Mouse (Mus musculus) neural tube, embryonic 13.5 days (tissue): Measurements from ENCODE around the gene Rapgef4. TPM values are rescaled to one million over a fixed set of nuclear protein-coding genes. Genes with fewer than 3 reads are reported as not detected.
"Not testable (repeated sequence)": the region's sequence is repeated elsewhere in the genome, so short reads cannot be mapped to it uniquely, and the experiment has no call there.

Experiments
- ATAC-seq: fragments of 200-750 bp; cut with Nextera tagmentation; 2 replicates; pipeline ENCODE4 v1.8.0; 2017; ENCODE audit warnings: low read depth, mild to moderate bottlenecking, moderate TSS enrichment, moderate library complexity
- H3K27ac ChIP-seq: fragments of 300-500 bp; sonication (generic); replicated peaks from 2 replicates; pipeline ENCODE4 v1.5.1; 2015; ENCODE audit warnings: moderate library complexity, mild to moderate bottlenecking, inconsistent platforms
- H3K27me3 ChIP-seq: fragments of 300-500 bp; sonication (generic); 2 replicates; pipeline ENCODE4 v1.6.1; 2015; ENCODE audit warnings: mild to moderate bottlenecking, inconsistent platforms
- H3K36me3 ChIP-seq: fragments of 300-500 bp; sonication (generic); 2 replicates; pipeline ENCODE4 v1.6.1; 2015; ENCODE audit warnings: mild to moderate bottlenecking, inconsistent platforms
- H3K4me1 ChIP-seq: fragments of 300-500 bp; sonication (generic); replicated peaks from 2 replicates; pipeline ENCODE4 v1.6.1; 2015; ENCODE audit warnings: inconsistent platforms
- H3K4me2 ChIP-seq: fragments of 300-500 bp; sonication (generic); 2 replicates; pipeline ENCODE4 v1.6.1; 2015; ENCODE audit warnings: inconsistent platforms, mild to moderate bottlenecking, moderate library complexity
- H3K4me3 ChIP-seq: fragments of 300-500 bp; sonication (generic); 2 replicates; pipeline ENCODE4 v1.5.1; 2015; ENCODE audit warnings: mild to moderate bottlenecking, inconsistent platforms
- H3K9ac ChIP-seq: fragments of 300-500 bp; sonication (generic); 2 replicates; pipeline ENCODE4 v1.6.1; 2015; ENCODE audit warnings: moderate library complexity, mild to moderate bottlenecking, inconsistent platforms
- H3K9me3 ChIP-seq: fragments of 300-500 bp; sonication (generic); 2 replicates; pipeline ENCODE4 v1.6.1; 2016; ENCODE audit warnings: inconsistent platforms
- WGBS: fragments of 180-500 bp; shearing (Covaris S2); methylation state at CpG from one replicate; pipeline ENCODE4 v1.1.7; 2015; 5-methylcytosine and 5-hydroxymethylcytosine counted together
- polyA plus RNA-seq: library from polyadenylated mRNA; unstranded; fragments of >200 nt; fragmentation: Nextera tagmentation; extraction: Ambion mirVana; gene quantifications from 2 replicates; pipeline ENCODE4 v1.2.1, GENCODE M21; 2015

Gene Rapgef4
- polyA plus RNA-seq, 1 experiment from 2014 or later: 24.7 TPM

DNA sequence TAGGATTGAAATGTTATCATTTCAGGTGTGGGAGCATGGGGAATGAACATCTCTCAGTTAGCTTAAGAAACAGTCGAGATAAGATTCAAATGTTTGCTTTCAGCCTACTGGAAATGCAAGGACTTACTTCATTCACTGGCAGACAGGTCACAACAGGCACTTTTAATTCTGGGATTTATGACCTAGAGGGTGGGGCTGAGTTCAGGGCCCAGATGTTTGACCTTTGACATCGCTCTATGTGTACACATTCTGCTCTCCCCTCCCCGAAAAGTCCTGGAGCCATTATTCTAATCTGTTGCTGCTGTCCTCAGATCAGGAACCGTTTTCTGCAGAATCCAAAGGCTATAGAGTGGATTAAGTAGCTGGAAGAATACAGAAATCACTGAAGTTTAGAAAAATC, 81.9 kb downstream of the Rapgef4 start:
- Histone ChIP-seq H3K36me3 (no peaks in the 10 kb centered on the region), H3K4me2 (no peak overlapping the region), H3K4me1 (peaks cover 9% of the 10 kb centered on the region), H3K9me3 (no peaks in the 10 kb centered on the region), H3K27me3 (no peaks in the 10 kb centered on the region), H3K9ac (no peak overlapping the region), H3K27ac (no peak overlapping the region), H3K4me3 (no peak overlapping the region)
- WGBS: 33% methylated on average over 4 of the region's 4 CpGs
- no peak for ATAC-seq

DNA sequence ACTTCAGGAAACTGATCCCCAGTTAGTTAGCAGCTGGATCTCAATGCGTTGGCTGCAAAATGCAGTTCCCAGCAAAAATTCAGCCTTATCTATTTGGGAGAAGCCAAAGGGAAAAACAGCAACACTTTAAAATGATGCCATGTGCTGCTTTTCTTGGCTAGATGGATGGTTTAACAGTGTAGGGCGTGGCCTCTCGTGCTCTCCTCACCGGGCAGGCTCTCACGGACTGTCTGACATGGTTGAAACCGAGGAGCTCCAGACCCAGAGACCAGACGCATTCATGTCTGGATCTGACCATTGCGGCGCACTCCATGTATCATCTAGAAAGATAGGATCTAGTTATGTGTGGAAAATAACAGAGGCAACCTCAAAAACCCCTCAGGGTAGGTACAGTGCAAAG, 87.5 kb downstream of the Rapgef4 start:
- H3K9ac ChIP-seq: no peak overlapping the region
- no peak overlapping the region for H3K4me2 ChIP-seq
- H3K4me3 ChIP-seq: no peak overlapping the region
- 88% methylated on average over 9 of the region's 9 CpGs for WGBS
- H3K27ac ChIP-seq: no peak overlapping the region
- H3K36me3 ChIP-seq: no peaks in the 10 kb centered on the region
- H3K27me3 ChIP-seq: no peaks in the 10 kb centered on the region
- H3K9me3 ChIP-seq: no peaks in the 10 kb centered on the region
- ATAC-seq: no peak
- H3K4me1 ChIP-seq: peaks cover 24% of the 10 kb centered on the region

DNA sequence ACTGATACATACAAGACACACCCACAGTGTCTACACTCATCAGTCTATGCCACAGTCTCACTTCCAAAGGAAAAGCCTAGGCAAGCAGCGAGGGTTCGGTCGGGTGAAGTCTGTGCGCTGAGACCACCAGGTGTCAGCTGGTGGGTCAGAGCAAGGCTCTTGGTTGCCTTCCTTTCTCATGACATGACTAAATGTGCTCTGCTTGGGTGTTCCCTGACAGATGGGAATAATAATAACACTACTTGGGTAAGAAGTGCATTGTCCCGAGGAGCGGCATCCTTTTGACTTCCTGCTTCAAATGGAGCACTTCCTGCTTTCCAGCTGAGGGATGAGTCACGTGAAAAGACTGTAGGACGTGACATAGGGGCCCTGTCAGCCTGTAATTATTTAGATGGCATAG, 89.0 kb downstream of the Rapgef4 start:
- WGBS: 53% methylated on average over 8 of the region's 8 CpGs
- H3K27ac ChIP-seq: peak overlapping the region; percentile 46; the same call in 1 of the 2 replicates

DNA sequence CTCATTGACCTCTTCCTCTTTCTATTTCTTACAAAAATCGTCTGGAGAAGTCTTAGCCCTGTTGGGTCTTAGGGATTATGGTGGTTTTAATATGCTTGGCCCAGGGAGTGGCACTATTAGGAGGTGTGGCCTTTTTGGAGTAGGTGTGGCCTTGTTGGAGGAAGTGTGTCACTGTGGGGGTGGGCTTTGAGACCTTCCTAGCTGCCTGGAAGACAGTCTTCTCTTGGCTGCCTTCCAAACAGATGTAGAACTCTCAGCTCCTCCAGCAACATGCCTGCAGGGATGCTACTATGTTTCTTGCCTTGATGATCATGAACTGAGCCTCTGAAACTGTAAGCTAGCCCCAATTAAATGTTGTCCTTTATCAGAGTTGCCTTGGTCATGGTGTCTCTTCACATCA, 92.1 kb downstream of the Rapgef4 start:
- H3K36me3 ChIP-seq, ATAC-seq, H3K27ac ChIP-seq, H3K9me3 ChIP-seq, H3K4me2 ChIP-seq, H3K27me3 ChIP-seq, H3K9ac ChIP-seq, H3K4me3 ChIP-seq: not testable (repeated sequence)
- WGBS: 72% methylated on average over 1 of the region's 1 CpGs
- H3K4me1 ChIP-seq: peaks cover 19% of the 10 kb centered on the region

More for the DNA sequence above, 89.0 kb downstream of the Rapgef4 start:
- no peak overlapping the region for H3K9ac ChIP-seq
- peaks cover 24% of the 10 kb centered on the region for H3K4me1 ChIP-seq
- ATAC-seq: no peak; the same call in 1 of the 2 replicates
- H3K27me3 ChIP-seq: no peaks in the 10 kb centered on the region
- H3K36me3 ChIP-seq: no peaks in the 10 kb centered on the region
- no peak overlapping the region for H3K4me3 ChIP-seq
- no peak overlapping the region for H3K4me2 ChIP-seq
- H3K9me3 ChIP-seq: no peaks in the 10 kb centered on the region

DNA sequence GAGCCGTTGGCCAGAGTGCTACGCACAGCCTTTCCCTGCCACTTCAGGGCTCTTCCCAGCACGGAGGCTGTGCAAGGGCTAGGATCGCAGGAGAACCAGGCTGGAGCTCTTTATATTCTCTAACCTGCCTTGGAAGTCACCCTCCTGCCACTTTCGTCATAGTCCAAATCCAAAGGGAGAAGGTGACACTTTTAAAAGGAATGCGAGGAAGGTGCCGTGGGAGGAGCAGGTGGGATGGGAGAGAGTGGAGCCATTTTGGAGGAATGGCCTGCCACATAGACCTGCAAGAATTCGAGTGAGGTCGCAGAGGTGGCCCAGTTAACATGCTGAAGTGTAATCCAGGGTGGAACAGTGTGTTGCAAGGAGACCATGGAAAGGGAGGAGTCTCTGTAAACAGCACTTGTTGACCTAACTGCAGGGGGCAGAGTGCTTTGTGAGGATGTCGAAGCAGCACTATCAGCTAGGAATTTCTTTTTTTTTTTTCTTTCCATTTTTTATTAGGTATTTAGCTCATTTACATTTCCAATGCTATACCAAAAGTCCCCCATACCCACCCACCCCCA, 94.0 kb downstream of the Rapgef4 start:
- H3K9ac ChIP-seq: no peak overlapping the region
- no peak overlapping the region for H3K4me2 ChIP-seq
- H3K4me1 ChIP-seq: peaks cover 16% of the 10 kb centered on the region
- H3K36me3 ChIP-seq: no peaks in the 10 kb centered on the region
- no peaks in the 10 kb centered on the region for H3K9me3 ChIP-seq
- WGBS: 70% methylated on average over 10 of the region's 10 CpGs
- H3K27ac ChIP-seq: no peak overlapping the region
- no peak for ATAC-seq
- no peak overlapping the region for H3K4me3 ChIP-seq
- H3K27me3 ChIP-seq: no peaks in the 10 kb centered on the region

DNA sequence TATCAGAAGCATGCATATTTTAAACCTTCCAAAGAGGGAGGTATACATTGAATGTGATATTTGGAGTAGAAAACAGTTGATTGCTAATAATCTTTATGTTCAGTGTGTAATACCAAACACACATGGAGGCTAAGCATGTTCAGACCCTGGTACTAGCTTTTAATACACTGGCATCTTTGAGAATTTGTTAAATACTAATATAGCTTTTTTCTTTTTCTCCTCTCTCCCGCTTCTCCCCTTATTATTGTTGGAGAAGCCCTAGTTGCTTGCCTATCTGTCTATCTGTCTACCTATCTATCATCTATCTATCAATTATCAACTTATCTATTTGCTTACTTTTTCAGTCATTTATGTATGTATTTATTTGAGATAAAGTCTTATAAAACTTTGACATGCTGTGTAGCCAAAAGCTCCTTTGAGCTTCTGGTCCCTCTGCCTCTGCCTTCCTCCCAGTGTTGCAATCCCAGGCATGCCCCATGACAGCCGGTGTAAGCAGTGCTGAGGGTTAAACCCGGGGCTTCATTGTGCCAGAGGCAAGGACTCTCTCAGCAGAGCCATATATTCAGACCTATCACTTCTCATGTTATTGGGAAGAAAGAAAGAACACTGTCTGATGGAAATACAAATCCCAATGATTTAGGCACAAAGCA, 96.6 kb downstream of the Rapgef4 start:
- Histone ChIP-seq H3K4me3 (no peak overlapping the region), H3K27me3 (no peaks in the 10 kb centered on the region), H3K4me2 (no peak overlapping the region), H3K4me1 (peaks cover 12% of the 10 kb centered on the region), H3K36me3 (no peaks in the 10 kb centered on the region), H3K9me3 (no peaks in the 10 kb centered on the region), H3K27ac (no peak overlapping the region), H3K9ac (no peak overlapping the region)
- WGBS: 51% methylated on average over 3 of the region's 3 CpGs
- no peak for ATAC-seq

DNA sequence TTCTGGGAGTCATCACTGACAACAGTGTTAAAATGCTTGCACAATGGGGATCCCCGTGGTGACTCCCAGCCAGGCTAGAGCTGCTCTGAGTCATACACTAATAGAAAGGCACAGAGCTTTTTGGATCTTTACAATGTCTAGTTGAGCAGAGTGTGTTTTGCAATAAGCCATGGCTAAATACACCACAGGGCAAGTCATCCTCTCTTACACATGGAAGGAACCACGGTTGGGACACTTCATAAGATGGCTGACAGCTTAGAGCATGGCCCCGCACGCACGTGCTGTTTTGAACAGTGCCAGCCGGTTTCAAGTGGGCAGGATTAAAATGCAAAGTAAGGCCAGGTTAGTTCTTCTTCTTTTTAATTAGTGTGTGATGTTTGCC, 97.1 kb downstream of the Rapgef4 start:
- Histone ChIP-seq H3K27me3 (no peaks in the 10 kb centered on the region), H3K36me3 (no peaks in the 10 kb centered on the region), H3K27ac (no peak overlapping the region), H3K4me3 (no peak overlapping the region), H3K4me2 (no peak overlapping the region), H3K9ac (no peak overlapping the region), H3K4me1 (peaks cover 12% of the 10 kb centered on the region), H3K9me3 (no peaks in the 10 kb centered on the region)
- WGBS: 68% methylated on average over 6 of the region's 6 CpGs
- ATAC-seq: no peak

DNA sequence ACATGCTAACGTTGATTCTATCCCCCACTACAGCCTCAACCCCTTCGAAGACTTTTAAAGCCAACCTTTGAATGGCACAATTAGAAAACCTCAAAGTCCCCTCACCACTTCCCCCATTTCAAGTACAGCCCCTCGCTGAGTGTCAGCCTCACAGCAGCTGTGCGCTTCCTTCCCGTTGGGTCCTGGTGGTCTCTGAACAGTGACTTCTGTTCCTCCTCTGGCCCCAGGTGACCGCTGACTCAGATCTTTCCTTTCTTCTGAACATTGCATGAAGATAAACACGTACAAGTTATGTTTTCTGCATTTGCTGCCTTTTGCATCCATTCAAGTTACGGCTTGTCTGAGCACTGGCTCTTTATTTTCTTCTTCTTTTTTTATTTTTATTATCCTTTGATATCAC, 98.1 kb downstream of the Rapgef4 start:
- Histone ChIP-seq H3K9ac (no peak overlapping the region), H3K4me1 (peaks cover 12% of the 10 kb centered on the region), H3K27ac (no peak overlapping the region), H3K27me3 (no peaks in the 10 kb centered on the region), H3K36me3 (no peaks in the 10 kb centered on the region), H3K4me2 (no peak overlapping the region), H3K9me3 (no peaks in the 10 kb centered on the region), H3K4me3 (no peak overlapping the region)
- no peak for ATAC-seq
- WGBS: 79% methylated on average over 8 of the region's 8 CpGs

DNA sequence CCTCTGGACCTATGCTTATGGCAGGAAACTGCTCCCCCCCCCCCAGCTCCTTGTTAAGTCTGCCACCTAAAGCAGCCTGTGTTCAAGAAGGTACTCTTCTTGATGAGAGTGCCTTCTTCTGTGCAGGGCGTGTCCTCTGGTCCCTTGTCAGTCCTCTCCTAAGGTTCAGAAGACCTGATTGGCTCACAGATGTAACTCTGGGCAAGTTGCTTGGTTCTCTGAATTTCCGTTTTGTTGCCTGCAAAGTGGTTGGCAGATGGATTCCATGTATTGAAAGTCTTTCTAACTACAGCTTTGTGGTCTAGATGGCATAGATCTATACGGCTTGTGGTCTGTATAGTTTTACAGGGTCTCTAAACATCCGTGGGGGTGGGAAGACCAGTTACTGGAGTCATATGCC, 101.8 kb downstream of the Rapgef4 start:
- H3K4me3 ChIP-seq: no peak overlapping the region
- ATAC-seq: no peak
- no peak overlapping the region for H3K27ac ChIP-seq
- H3K36me3 ChIP-seq: no peaks in the 10 kb centered on the region
- WGBS: 92% methylated on average over 4 of the region's 4 CpGs
- H3K9me3 ChIP-seq: no peaks in the 10 kb centered on the region
- no peaks in the 10 kb centered on the region for H3K27me3 ChIP-seq
- no peak overlapping the region for H3K4me2 ChIP-seq
- H3K4me1 ChIP-seq: peaks cover 17% of the 10 kb centered on the region
- H3K9ac ChIP-seq: no peak overlapping the region

DNA sequence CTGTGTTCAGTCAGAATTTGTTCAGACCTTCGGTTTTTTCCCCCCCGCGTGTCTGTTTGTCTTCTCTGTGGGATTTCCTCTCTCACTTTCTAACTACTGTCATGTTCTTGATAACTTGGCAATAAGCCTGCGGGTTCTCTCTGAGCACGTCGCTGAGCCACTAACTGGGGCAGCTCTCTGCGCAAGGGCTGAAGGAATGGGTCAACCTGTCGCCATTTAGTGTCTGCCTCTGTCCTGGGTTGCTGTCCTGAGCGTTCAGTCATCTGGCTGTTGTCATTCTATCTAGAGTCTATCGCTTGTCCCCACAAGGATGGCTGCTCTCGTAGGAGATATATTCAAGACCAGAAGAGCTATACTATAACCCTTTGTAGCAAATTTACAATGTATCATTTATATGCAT, 107.8 kb downstream of the Rapgef4 start:
- no peak for ATAC-seq
- H3K9me3 ChIP-seq: no peaks in the 10 kb centered on the region
- no peak overlapping the region for H3K4me2 ChIP-seq
- H3K9ac ChIP-seq: no peak overlapping the region
- WGBS: 91% methylated on average over 11 of the region's 11 CpGs
- H3K4me1 ChIP-seq: peaks cover 29% of the 10 kb centered on the region
- no peak overlapping the region for H3K27ac ChIP-seq
- H3K4me3 ChIP-seq: no peak overlapping the region
- no peaks in the 10 kb centered on the region for H3K27me3 ChIP-seq
- H3K36me3 ChIP-seq: no peaks in the 10 kb centered on the region

DNA sequence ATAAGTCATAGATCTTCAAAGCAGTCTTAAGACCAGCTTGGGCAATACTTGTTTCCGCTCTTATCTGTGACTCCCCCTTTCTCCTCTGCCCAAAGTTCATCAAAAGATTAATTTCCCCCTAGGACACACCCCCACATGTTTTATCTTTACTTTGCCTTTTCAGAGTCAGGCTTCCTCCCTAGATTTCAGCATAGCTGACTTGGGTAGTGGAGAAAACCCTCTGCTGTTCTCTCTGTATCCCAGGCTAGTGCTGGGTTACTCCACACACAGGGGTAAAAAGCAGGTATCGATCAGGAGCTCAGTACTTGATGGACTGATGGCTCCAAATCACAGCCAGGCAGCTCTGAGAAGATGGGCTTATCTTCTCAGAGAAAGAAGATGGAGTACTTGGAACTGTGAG, 109.0 kb downstream of the Rapgef4 start:
- ATAC-seq: no peak
- Histone ChIP-seq H3K4me3 (no peak overlapping the region), H3K4me1 (peaks cover 41% of the 10 kb centered on the region), H3K4me2 (no peak overlapping the region), H3K36me3 (no peaks in the 10 kb centered on the region), H3K9ac (no peak overlapping the region), H3K27ac (no peak overlapping the region), H3K9me3 (no peaks in the 10 kb centered on the region), H3K27me3 (no peaks in the 10 kb centered on the region)
- WGBS: 93% methylated on average over 2 of the region's 2 CpGs

DNA sequence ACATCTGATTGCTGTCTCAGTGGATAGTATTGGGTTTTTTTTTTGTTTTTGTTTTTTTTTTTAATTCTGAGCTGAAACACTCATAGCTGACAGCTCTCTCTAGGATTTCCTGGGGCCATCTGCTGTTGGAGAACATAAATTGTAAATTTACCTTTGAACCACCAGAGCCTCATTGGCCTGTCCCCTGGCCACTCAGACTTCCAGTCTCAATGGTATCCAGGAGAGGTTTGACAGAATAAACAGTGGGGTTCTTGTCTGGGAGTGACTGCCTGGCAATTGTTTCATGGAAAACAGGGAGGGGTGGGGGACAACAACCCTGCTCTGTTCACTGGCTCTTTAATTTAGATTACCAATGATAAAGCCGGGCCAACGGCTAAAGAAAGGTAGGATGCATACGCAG, 111.0 kb downstream of the Rapgef4 start:
- ATAC-seq: no peak
- H3K36me3 ChIP-seq: no peaks in the 10 kb centered on the region
- WGBS: 15% methylated on average over 3 of the region's 3 CpGs
- peaks cover 46% of the 10 kb centered on the region for H3K4me1 ChIP-seq
- peak overlapping the region; percentile 58 for H3K9ac ChIP-seq
- peak overlapping the region; percentile 25 for H3K4me3 ChIP-seq
- no peaks in the 10 kb centered on the region for H3K27me3 ChIP-seq
- H3K27ac ChIP-seq: peak overlapping the region; percentile 81
- H3K9me3 ChIP-seq: no peaks in the 10 kb centered on the region
- peak overlapping the region; percentile 46 for H3K4me2 ChIP-seq
